Mouse (Mus musculus): ENCODE measurements around the gene Stag1. TPM values are rescaled to one million over a fixed set of nuclear protein-coding genes. Genes with fewer than 3 reads are reported as not detected.

Gene Stag1
- polyA plus RNA-seq, 1 experiment from 2014 or later, result 53.9 TPM

- 89% methylated on average over 2 of the region's 2 CpGs for WGBS
- Histone ChIP-seq H3K27ac (no peak overlapping the region), H3K4me1 (no peaks in the 10 kb centered on the region), H3K9me3 (peaks cover 10% of the 10 kb centered on the region; the same call in 1 of the 2 replicates), H3K4me3 (no peak overlapping the region), H3K27me3 (ENCODE audit: poor library complexity, severe bottlenecking) (no peaks in the 10 kb centered on the region), H3K36me3 (replicated peaks) (peaks cover 28% of the 10 kb centered on the region)
- DNase-seq (ENCODE audit: extremely low spot score, low spot score), result no peak
Observed at GRCm38 (mm10) chr9:100992191-100992590, 394.6 kb downstream of the Stag1 start.

- Histone ChIP-seq H3K9me3 (peaks cover 10% of the 10 kb centered on the region; the same call in 1 of the 2 replicates), H3K27me3 (ENCODE audit: poor library complexity, severe bottlenecking) (no peaks in the 10 kb centered on the region), H3K27ac (no peak overlapping the region), H3K36me3 (replicated peaks) (peaks cover 30% of the 10 kb centered on the region), H3K4me3 (no peak overlapping the region), H3K4me1 (no peaks in the 10 kb centered on the region)
- no peak for DNase-seq (ENCODE audit: extremely low spot score, low spot score)
- WGBS, result 91% methylated on average over 4 of the region's 4 CpGs
Observed at GRCm38 (mm10) chr9:100993937-100994336, 396.3 kb downstream of the Stag1 start.

- H3K4me1 ChIP-seq, result no peaks in the 10 kb centered on the region
- DNase-seq (ENCODE audit: extremely low spot score, low spot score), result no peak
- no peaks in the 10 kb centered on the region for H3K9me3 ChIP-seq
- no peak overlapping the region for H3K27ac ChIP-seq
- peaks cover 20% of the 10 kb centered on the region for H3K36me3 ChIP-seq (replicated peaks)
- H3K27me3 ChIP-seq (ENCODE audit: poor library complexity, severe bottlenecking), result no peaks in the 10 kb centered on the region
- WGBS, result 95% methylated on average over 2 of the region's 2 CpGs
- H3K4me3 ChIP-seq, result no peak overlapping the region
Observed at GRCm38 (mm10) chr9:100997138-100997537, 399.5 kb downstream of the Stag1 start.

GRCm38 (mm10) chr9:101002053-101002452 is 404.5 kb downstream of the Stag1 start:
- WGBS, result 91% methylated on average over 4 of the region's 4 CpGs
- no peak for DNase-seq (ENCODE audit: extremely low spot score, low spot score)
- Histone ChIP-seq H3K9me3 (peaks cover 13% of the 10 kb centered on the region), H3K27ac (no peak overlapping the region), H3K27me3 (ENCODE audit: poor library complexity, severe bottlenecking) (no peaks in the 10 kb centered on the region), H3K4me3 (no peak overlapping the region), H3K36me3 (replicated peaks) (peaks cover 13% of the 10 kb centered on the region), H3K4me1 (no peaks in the 10 kb centered on the region)

GRCm38 (mm10) chr9:101002841-101003240 is 405.2 kb downstream of the Stag1 start:
- Histone ChIP-seq H3K27ac (no peak overlapping the region), H3K4me1 (no peaks in the 10 kb centered on the region), H3K9me3 (peaks cover 13% of the 10 kb centered on the region), H3K4me3 (no peak overlapping the region), H3K27me3 (ENCODE audit: poor library complexity, severe bottlenecking) (no peaks in the 10 kb centered on the region), H3K36me3 (replicated peaks) (peaks cover 13% of the 10 kb centered on the region)
- WGBS, result 93% methylated on average over 8 of the region's 8 CpGs
- DNase-seq (ENCODE audit: extremely low spot score, low spot score), result no peak

GRCm38 (mm10) chr9:101003302-101003701 is 405.7 kb downstream of the Stag1 start:
- Histone ChIP-seq H3K4me3 (no peak overlapping the region), H3K9me3 (peaks cover 13% of the 10 kb centered on the region), H3K4me1 (no peaks in the 10 kb centered on the region), H3K27ac (no peak overlapping the region), H3K27me3 (ENCODE audit: poor library complexity, severe bottlenecking) (no peaks in the 10 kb centered on the region), H3K36me3 (replicated peaks) (peaks cover 12% of the 10 kb centered on the region)
- DNase-seq (ENCODE audit: extremely low spot score, low spot score), result no peak
- 92% methylated on average over 5 of the region's 5 CpGs for WGBS

- Histone ChIP-seq H3K27me3 (ENCODE audit: poor library complexity, severe bottlenecking) (no peaks in the 10 kb centered on the region), H3K36me3 (replicated peaks) (peaks cover 14% of the 10 kb centered on the region), H3K27ac (no peak overlapping the region), H3K4me1 (no peaks in the 10 kb centered on the region), H3K9me3 (peaks cover 13% of the 10 kb centered on the region), H3K4me3 (no peak overlapping the region)
- DNase-seq (ENCODE audit: extremely low spot score, low spot score), result no peak
- WGBS, result 90% methylated on average over 4 of the region's 4 CpGs
Observed at GRCm38 (mm10) chr9:101005866-101006265, 408.3 kb downstream of the Stag1 start.

Other genes starting within 250 kb of the Stag1 start
- gene Il20rb, start 111.0 kb upstream of the Stag1 start, polyA plus RNA-seq (2016; fragmentation: Nextera tagmentation; extraction: Ambion mirVana), result 1.6 and 1.8 TPM in 2 replicates
- 65.6 and 70.0 TPM in 2 replicates for gene Nck1, start 51.7 kb upstream of the Stag1 start, polyA plus RNA-seq (2016; fragmentation: Nextera tagmentation; extraction: Ambion mirVana)
- 4.8 and 6.7 TPM in 2 replicates for gene Slc35g2, start 26.7 kb upstream of the Stag1 start, polyA plus RNA-seq (2016; fragmentation: Nextera tagmentation; extraction: Ambion mirVana)

Measured in forebrain, embryonic 10.5 days (tissue).